Mouse (Mus musculus) stomach, embryonic 14.5 days (tissue): ENCODE results near the gene Galk1. TPM values are rescaled to one million over a fixed set of nuclear protein-coding genes. Genes with fewer than 3 reads are reported as not detected.

Experiments
- ATAC-seq: fragments of 200-750 bp; cut with Nextera tagmentation; 2 replicates; pipeline ENCODE4 v1.8.0; 2017; ENCODE audit warnings: low read depth, moderate TSS enrichment; ENCODE audit not compliant: insufficient number of reproducible peaks, insufficient read depth, low FRiP score
- H3K27ac ChIP-seq: fragments of 300-500 bp; sonication (generic); 2 replicates; pipeline ENCODE4 v1.5.1; 2014; ENCODE audit warnings: mild to moderate bottlenecking, low read length, moderate library complexity, mixed read lengths
- H3K27me3 ChIP-seq: fragments of 300-500 bp; sonication (generic); 2 replicates; pipeline ENCODE4 v1.6.1; 2014; ENCODE audit warnings: low read length, control low read depth, mixed read lengths; ENCODE audit not compliant: control insufficient read depth, insufficient read depth
- H3K36me3 ChIP-seq: fragments of 300-500 bp; sonication (generic); 2 replicates; pipeline ENCODE4 v1.6.1; 2014; ENCODE audit warnings: mild to moderate bottlenecking, control low read depth, low read length, moderate library complexity, mixed read lengths; ENCODE audit not compliant: control insufficient read depth, insufficient read depth
- H3K4me1 ChIP-seq: fragments of 300-500 bp; sonication (generic); 2 replicates; pipeline ENCODE4 v1.6.1; 2014; ENCODE audit warnings: low read length, control low read depth, mixed read lengths; ENCODE audit not compliant: control insufficient read depth, insufficient read depth
- H3K4me2 ChIP-seq: fragments of 300-500 bp; sonication (generic); replicated peaks from 2 replicates; pipeline ENCODE4 v1.6.1; 2014; ENCODE audit warnings: low read depth, low read length, control low read depth
- H3K4me3 ChIP-seq: fragments of 300-500 bp; sonication (generic); 2 replicates; pipeline ENCODE4 v1.5.1; 2014; ENCODE audit warnings: low read depth, low read length, control low read depth
- H3K9ac ChIP-seq: fragments of 300-500 bp; sonication (generic); replicated peaks from 2 replicates; pipeline ENCODE4 v1.6.1; 2014; ENCODE audit warnings: low read depth, mild to moderate bottlenecking, control low read depth, low read length, moderate library complexity, mixed read lengths
- H3K9me3 ChIP-seq: fragments of 300-500 bp; sonication (generic); 2 replicates; pipeline ENCODE4 v1.6.1; 2016; ENCODE audit warnings: low read depth, low read length, control low read depth; ENCODE audit not compliant: control insufficient read depth
- WGBS: fragments of 180-500 bp; shearing (Covaris S2); extraction: QIAGEN DNeasy Blood & Tissue Kit; methylation state at CpG from one replicate; pipeline ENCODE4 v1.1.7; 2014; 5-methylcytosine and 5-hydroxymethylcytosine counted together
- polyA plus RNA-seq: library from polyadenylated mRNA; unstranded; fragments of >200 nt; fragmentation: Nextera tagmentation; extraction: Ambion mirVana; gene quantifications from 2 replicates; pipeline ENCODE4 v1.2.1, GENCODE M21; 2014

Gene Galk1
- polyA plus RNA-seq, 1 experiment from 2014 or later = 164 TPM

- no peak overlapping the region for H3K4me3 ChIP-seq
- H3K4me1 ChIP-seq = peaks cover 5% of the 10 kb centered on the region; the same call in 1 of the 2 replicates
- no peaks in the 10 kb centered on the region for H3K9me3 ChIP-seq
- no peak overlapping the region for H3K9ac ChIP-seq
- ATAC-seq = no peak
- peaks cover 11% of the 10 kb centered on the region; the same call in 1 of the 2 replicates for H3K27me3 ChIP-seq
- peaks cover 10% of the 10 kb centered on the region for H3K36me3 ChIP-seq
- H3K4me2 ChIP-seq = no peak overlapping the region
- 63% methylated on average over 6 of the region's 6 CpGs for WGBS
- peak overlapping the region; percentile 72; the same call in 1 of the 2 replicates for H3K27ac ChIP-seq
Observed at GRCm38 (mm10) chr11:115971016-115971415, 41.5 kb downstream of the Galk1 start.

- peaks cover 17% of the 10 kb centered on the region for H3K36me3 ChIP-seq
- peaks cover 5% of the 10 kb centered on the region; the same call in 1 of the 2 replicates for H3K4me1 ChIP-seq
- H3K9ac ChIP-seq = no peak overlapping the region
- H3K4me2 ChIP-seq = 0 out of 2 replicates have a peak overlapping the region, but pooled peaks have one; percentile 7
- H3K27ac ChIP-seq = peak overlapping the region; percentile 72
- ATAC-seq = 0 out of 2 replicates have a peak, but pooled peaks have one; percentile 29
- WGBS = 35% methylated on average over 15 of the region's 15 CpGs
- peaks cover 11% of the 10 kb centered on the region; the same call in 1 of the 2 replicates for H3K27me3 ChIP-seq
- no peaks in the 10 kb centered on the region for H3K9me3 ChIP-seq
- H3K4me3 ChIP-seq = no peak overlapping the region
Observed at GRCm38 (mm10) chr11:115970006-115970673, 42.4 kb downstream of the Galk1 start.

GRCm38 (mm10) chr11:115968731-115969405, 43.7 kb downstream of the Galk1 start:
- H3K27ac ChIP-seq = no peak overlapping the region
- no peak overlapping the region for H3K9ac ChIP-seq
- peaks cover 5% of the 10 kb centered on the region; the same call in 1 of the 2 replicates for H3K4me1 ChIP-seq
- H3K4me3 ChIP-seq = no peak overlapping the region
- 65% methylated on average over 5 of the region's 5 CpGs for WGBS
- H3K4me2 ChIP-seq = no peak overlapping the region
- ATAC-seq = no peak
- no peaks in the 10 kb centered on the region for H3K9me3 ChIP-seq
- peaks cover 2% of the 10 kb centered on the region; the same call in 1 of the 2 replicates for H3K27me3 ChIP-seq
- H3K36me3 ChIP-seq = peaks cover 30% of the 10 kb centered on the region

- no peaks in the 10 kb centered on the region for H3K27me3 ChIP-seq
- WGBS = 73% methylated on average over 10 of the region's 10 CpGs
- H3K4me1 ChIP-seq = no peaks in the 10 kb centered on the region
- H3K36me3 ChIP-seq = peaks cover 65% of the 10 kb centered on the region
- H3K9ac ChIP-seq = no peak overlapping the region
- ATAC-seq = no peak
- H3K4me2 ChIP-seq = no peak overlapping the region
- H3K9me3 ChIP-seq = no peaks in the 10 kb centered on the region
- no peak overlapping the region for H3K27ac ChIP-seq
- no peak overlapping the region for H3K4me3 ChIP-seq
Observed at GRCm38 (mm10) chr11:115964977-115965604, 47.4 kb downstream of the Galk1 start.

GRCm38 (mm10) chr11:115962651-115963412, 49.7 kb downstream of the Galk1 start:
- H3K4me2 ChIP-seq = no peak overlapping the region
- no peaks in the 10 kb centered on the region for H3K4me1 ChIP-seq
- H3K36me3 ChIP-seq = peaks cover 76% of the 10 kb centered on the region
- H3K27ac ChIP-seq = no peak overlapping the region
- no peak overlapping the region for H3K9ac ChIP-seq
- WGBS = 92% methylated on average over 9 of the region's 9 CpGs
- H3K27me3 ChIP-seq = no peaks in the 10 kb centered on the region
- ATAC-seq = no peak
- H3K9me3 ChIP-seq = no peaks in the 10 kb centered on the region
- H3K4me3 ChIP-seq = no peak overlapping the region

- WGBS = 98% methylated on average over 9 of the region's 9 CpGs
- no peak for ATAC-seq
Observed at GRCm38 (mm10) chr11:115959018-115959417, 53.5 kb downstream of the Galk1 start.

More at GRCm38 (mm10) chr11:115959018-115959417, 53.5 kb downstream of the Galk1 start:
- Histone ChIP-seq H3K27ac (no peak overlapping the region), H3K27me3 (no peaks in the 10 kb centered on the region), H3K9me3 (no peaks in the 10 kb centered on the region), H3K4me2 (no peak overlapping the region), H3K9ac (no peak overlapping the region), H3K36me3 (peaks cover 69% of the 10 kb centered on the region), H3K4me1 (peaks cover 5% of the 10 kb centered on the region; the same call in 1 of the 2 replicates), H3K4me3 (no peak overlapping the region)
